10 mouse cellular contexts compared by ENCODE assay signal in the genomic region with DNA sequence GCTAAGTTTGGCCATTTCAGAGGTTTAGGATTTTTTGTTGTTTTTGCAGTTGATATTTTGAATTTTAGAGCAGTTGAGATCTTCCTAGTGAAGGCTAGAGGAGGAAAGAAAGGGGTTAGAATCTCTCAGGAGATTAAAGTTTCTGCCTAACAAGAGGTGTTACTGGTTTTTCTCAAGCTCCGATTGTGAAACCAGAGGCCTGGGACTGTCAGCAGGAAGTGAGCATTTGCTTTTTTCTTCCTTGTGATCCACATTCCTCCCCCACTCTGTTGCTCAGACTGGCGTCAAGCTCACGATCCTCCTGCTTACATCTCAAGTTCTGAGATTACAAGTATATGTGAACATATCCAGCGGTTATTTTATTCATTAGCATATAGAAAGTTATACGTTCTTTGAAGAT. TPM values are rescaled to one million over a fixed set of nuclear protein-coding genes. Genes with fewer than 3 reads are reported as not detected.
A peak's percentile ranks its signal among the peaks of the same experiment; 100 is the strongest.
DNase-seq lines count a peak whose midpoint lies in the region; ATAC-seq lines count a peak whose summit lies in the region.
"Had no signal": no experiment of that assay in that cellular context is flagged by ENCODE, and none has a peak within 500 bp of the region (broad histone marks: within the 10 kb centered on the region; RNA-seq: fewer than 3 reads in every experiment).

No protein-coding gene starts in this region.

- H3K27ac ChIP-seq in liver, embryonic 13.5 days, result peak overlapping the region; percentile 59; the same call in 1 of the 2 replicates
- peak overlapping the region; percentile 64 for H3K27ac ChIP-seq in stomach, embryonic 16.5 days (ENCODE audit: low read length)
- H3K27ac ChIP-seq: embryonic facial prominence, embryonic 13.5 days had no signal

- H3K9me3 ChIP-seq in liver, embryonic 13.5 days (replicated peaks), result no peaks in the 10 kb centered on the region
- H3K9me3 ChIP-seq in stomach, embryonic 16.5 days (replicated peaks; ENCODE audit: control insufficient read depth, low read length), result no peaks in the 10 kb centered on the region
- H3K9me3 ChIP-seq: embryonic facial prominence, embryonic 13.5 days had no signal

- no peaks in the 10 kb centered on the region for H3K27me3 ChIP-seq in liver, embryonic 13.5 days
- no peaks in the 10 kb centered on the region for H3K27me3 ChIP-seq in stomach, embryonic 16.5 days (ENCODE audit: control insufficient read depth, insufficient read depth, low read length)
- H3K27me3 ChIP-seq: embryonic facial prominence, embryonic 13.5 days had no signal

- H3K4me3 ChIP-seq in liver, embryonic 13.5 days (replicated peaks), result no peak overlapping the region
- no peak overlapping the region for H3K4me3 ChIP-seq in stomach, embryonic 16.5 days (replicated peaks; ENCODE audit: low read length)
- H3K4me3 ChIP-seq: embryonic facial prominence, embryonic 13.5 days had no signal

- H3K36me3 ChIP-seq in liver, embryonic 13.5 days, result no peaks in the 10 kb centered on the region
- no peaks in the 10 kb centered on the region for H3K36me3 ChIP-seq in stomach, embryonic 16.5 days (ENCODE audit: control insufficient read depth, insufficient read depth, low read length)
- H3K36me3 ChIP-seq: embryonic facial prominence, embryonic 13.5 days had no signal

- no peak overlapping the region for H3K4me2 ChIP-seq in liver, embryonic 13.5 days
- peak overlapping the region; percentile 20; the same call in 1 of the 2 replicates for H3K4me2 ChIP-seq in stomach, embryonic 16.5 days (ENCODE audit: low read depth, low read length)
- H3K4me2 ChIP-seq: embryonic facial prominence, embryonic 13.5 days had no signal

- peak; percentile 21 for DNase-seq in layer of hippocampus, adult 11-12 months (ENCODE audit: low spot score)
- DNase-seq in layer of hippocampus, adult 9-10 months (ENCODE audit: low spot score), result no peak
- no peak for DNase-seq in liver, embryonic 13.5 days
- DNase-seq in right cerebral cortex, postnatal 14 days, result no peak
- DNase-seq in neural tube, embryonic 10.5 days (ENCODE audit: extremely low spot score, low spot score), result no peak
- no peak for DNase-seq in kidney, postnatal 25 days

- H3K9ac ChIP-seq in liver, embryonic 13.5 days, result no peak overlapping the region; the same call in 1 of the 2 replicates
- no peak overlapping the region; the same call in 1 of the 2 replicates for H3K9ac ChIP-seq in stomach, embryonic 16.5 days (ENCODE audit: low read length)
- H3K9ac ChIP-seq: embryonic facial prominence, embryonic 13.5 days had no signal

- 37% methylated on average over 5 of the region's 5 CpGs for WGBS in liver, embryonic 13.5 days (ENCODE audit: insufficient replicate concordance)
- 26% methylated on average over 5 of the region's 5 CpGs for whole genome bisulfite sequencing in stomach, embryonic 16.5 days

- peak; percentile 85 for ATAC-seq in granulocyte monocyte progenitor cell, adult 5-6 weeks (replicated peaks; ENCODE audit: poor library complexity, severe bottlenecking)
- ATAC-seq in liver, embryonic 13.5 days (ENCODE audit: low read depth), result no peak
- no peak for ATAC-seq in stomach, embryonic 16.5 days (ENCODE audit: insufficient read depth, low FRiP score)
- ATAC-seq: Patski had no signal

- H3K4me1 ChIP-seq in liver, embryonic 13.5 days (replicated peaks), result peaks cover 29% of the 10 kb centered on the region
- peaks cover 6% of the 10 kb centered on the region; the same call in 1 of the 2 replicates for H3K4me1 ChIP-seq in stomach, embryonic 16.5 days (ENCODE audit: control insufficient read depth, insufficient read depth, low read length)
- H3K4me1 ChIP-seq: embryonic facial prominence, embryonic 13.5 days had no signal

RNA-seq across cellular contexts. Expression of gene Ccr5, which starts 5.0 kb away (rescaled TPM):
- 0.04 and 2.4 TPM in 2 replicates for total RNA-seq in granulocyte monocyte progenitor cell, adult 5-6 weeks (2014; fragmentation: Nextera tagmentation)
- total RNA-seq in granulocyte monocyte progenitor cell, adult 5-6 weeks (2017), result 0.31 and 0.34 TPM in 2 replicates
- 1.4 and 1.6 TPM in 2 replicates for polyA plus RNA-seq in liver, embryonic 13.5 days (2015; fragmentation: Nextera tagmentation; extraction: Ambion mirVana)
- polyA plus RNA-seq in stomach, embryonic 16.5 days (2015; fragmentation: Nextera tagmentation; extraction: Ambion mirVana), result 1.2 TPM in 2 replicates
- polyA plus RNA-seq: Patski had no signal

RNA-seq across cellular contexts. Expression of gene Ccr2, which starts 24.6 kb away (rescaled TPM):
- total RNA-seq in granulocyte monocyte progenitor cell, adult 5-6 weeks (2014; fragmentation: Nextera tagmentation), result 77.9 and 81.0 TPM in 2 replicates
- 132 and 146 TPM in 2 replicates for total RNA-seq in granulocyte monocyte progenitor cell, adult 5-6 weeks (2017)
- polyA plus RNA-seq in liver, embryonic 13.5 days (2015; fragmentation: Nextera tagmentation; extraction: Ambion mirVana), result 3.9 and 4.5 TPM in 2 replicates
- polyA plus RNA-seq in stomach, embryonic 16.5 days (2015; fragmentation: Nextera tagmentation; extraction: Ambion mirVana), result 4.2 and 8.5 TPM in 2 replicates
- polyA plus RNA-seq: Patski had no signal
